ENCODE assay signal across 28 mouse cellular contexts in the genomic region with DNA sequence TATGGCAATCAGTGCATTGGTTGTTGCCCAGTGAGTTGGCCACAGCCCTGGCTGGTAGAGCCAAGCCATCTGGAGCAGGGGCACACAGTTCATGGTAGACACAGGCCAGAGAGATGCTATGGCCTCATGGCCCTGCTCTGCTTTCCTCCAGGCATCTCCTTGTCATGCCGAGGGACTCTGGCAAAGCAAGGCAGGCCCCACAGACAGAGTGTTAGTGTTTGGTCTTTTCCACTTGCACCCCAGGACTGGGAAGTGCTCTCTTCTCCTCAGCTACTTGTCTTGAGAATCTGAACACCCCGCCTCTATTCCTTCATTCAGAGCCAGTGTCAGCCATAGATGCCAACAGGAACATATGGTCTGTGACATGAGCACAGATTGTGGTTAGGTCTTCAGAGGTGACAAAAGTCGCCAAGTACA.
A peak's percentile ranks its signal among the peaks of the same experiment; 100 is the strongest.
DNase-seq lines count a peak whose midpoint lies in the region; ATAC-seq and TF ChIP-seq lines count a peak whose summit lies in the region.
"Had no signal": no experiment of that assay in that cellular context is flagged by ENCODE, and none has a peak within 500 bp of the region (broad histone marks: within the 10 kb centered on the region; RNA-seq: fewer than 3 reads in every experiment).

No protein-coding gene starts in this region.

- no peaks in the 10 kb centered on the region for H3K36me3 ChIP-seq in heart, embryonic 10.5 days
- no peaks in the 10 kb centered on the region for H3K36me3 ChIP-seq in midbrain, embryonic 15.5 days (replicated peaks)
- H3K36me3 ChIP-seq: embryonic facial prominence, embryonic 10.5 days; embryonic facial prominence, embryonic 15.5 days; G1E; heart, embryonic 13.5 days; hindbrain, embryonic 13.5 days; limb, embryonic 12.5 days; liver, embryonic 15.5 days; neural tube, embryonic 15.5 days had no signal

- H3K27me3 ChIP-seq in heart, embryonic 10.5 days (ENCODE audit: insufficient read depth, poor library complexity, severe bottlenecking), result no peaks in the 10 kb centered on the region
- H3K27me3 ChIP-seq in midbrain, embryonic 15.5 days (replicated peaks), result no peaks in the 10 kb centered on the region
- H3K27me3 ChIP-seq: embryonic facial prominence, embryonic 15.5 days; heart, embryonic 13.5 days; hindbrain, embryonic 13.5 days; liver, embryonic 15.5 days; neural tube, embryonic 15.5 days had no signal

- DNase-seq in heart, embryonic 10.5 days (ENCODE audit: low spot score), result peak; percentile 42
- no peak for DNase-seq in heart, postnatal 14 days
- DNase-seq in cerebellum, adult 8-10 months, result peak; percentile 80
- DNase-seq in cerebellum, postnatal 25 days, result peak; percentile 86 to 90
- DNase-seq in gastrocnemius, adult 2 months, result no peak
- DNase-seq: adrenal gland, adult 8-10 months; gastrocnemius, postnatal 25 days; heart, adult 18-20 months; kidney, adult 11 months; kidney, postnatal 14 days; layer of hippocampus, adult 9-11 months; lung, embryonic 14.5 days; lung, postnatal 14 days; midbrain, embryonic 14.5 days; spleen, adult 18-20 months; thymus, adult 2 months; thymus, postnatal 36 days had no signal

- 86% methylated on average over 3 of the region's 3 CpGs for WGBS in heart, embryonic 10.5 days
- 89% methylated on average over 3 of the region's 3 CpGs for WGBS in midbrain, embryonic 15.5 days

- H3K4me3 ChIP-seq in heart, embryonic 10.5 days, result no peak overlapping the region
- H3K4me3 ChIP-seq in gastrocnemius, adult 2 months, result no peak overlapping the region
- no peak overlapping the region for H3K4me3 ChIP-seq in midbrain, embryonic 15.5 days
- H3K4me3 ChIP-seq: embryonic facial prominence, embryonic 10.5 days; embryonic facial prominence, embryonic 15.5 days; heart, embryonic 13.5 days; hindbrain, embryonic 13.5 days; limb, embryonic 12.5 days; liver, embryonic 15.5 days; neural tube, embryonic 15.5 days had no signal

- intact Hi-C loops in heart, postnatal 14 days (cut with DNase I), result loop anchor here (5.0 kb wide), 1 partner anchor 61 kb away; no protein-coding TSS in a partner anchor
- intact Hi-C loops in gastrocnemius, adult 2 months (cut with DNase I), result no loop called here

- peaks cover 22% of the 10 kb centered on the region; the same call in 1 of the 2 replicates for H3K4me1 ChIP-seq in heart, embryonic 10.5 days
- H3K4me1 ChIP-seq in midbrain, embryonic 15.5 days, result peaks cover 22% of the 10 kb centered on the region
- H3K4me1 ChIP-seq: liver, embryonic 15.5 days had no signal

- TF ChIP-seq CTCF in gastrocnemius, adult 2 months (IDR thresholded peaks at IDR 0.05), result no peak

- H3K9ac ChIP-seq in midbrain, embryonic 15.5 days, result no peak overlapping the region
- H3K9ac ChIP-seq: embryonic facial prominence, embryonic 15.5 days; heart, embryonic 13.5 days; hindbrain, embryonic 13.5 days; limb, embryonic 12.5 days; liver, embryonic 15.5 days; lung, embryonic 14.5 days; neural tube, embryonic 15.5 days had no signal

- H3K9me3 ChIP-seq in heart, embryonic 10.5 days, result no peaks in the 10 kb centered on the region
- no peaks in the 10 kb centered on the region for H3K9me3 ChIP-seq in midbrain, embryonic 15.5 days
- H3K9me3 ChIP-seq: embryonic facial prominence, embryonic 10.5 days; embryonic facial prominence, embryonic 15.5 days; G1E; heart, embryonic 13.5 days; hindbrain, embryonic 13.5 days; limb, embryonic 12.5 days; liver, embryonic 15.5 days; neural tube, embryonic 15.5 days had no signal

- peak; percentile 87 for ATAC-seq in cerebellum, adult (ENCODE audit: insufficient number of reproducible peaks, low FRiP score, low TSS enrichment)
- ATAC-seq in midbrain, embryonic 15.5 days (replicated peaks), result no peak
- ATAC-seq: forebrain, embryonic 14.5 days had no signal

- no peak overlapping the region for H3K27ac ChIP-seq in heart, embryonic 10.5 days
- no peak overlapping the region for H3K27ac ChIP-seq in gastrocnemius, adult 2 months
- H3K27ac ChIP-seq in midbrain, embryonic 15.5 days, result no peak overlapping the region
- H3K27ac ChIP-seq: embryonic facial prominence, embryonic 10.5 days; embryonic facial prominence, embryonic 15.5 days; heart, embryonic 13.5 days; hindbrain, embryonic 13.5 days; limb, embryonic 12.5 days; liver, embryonic 15.5 days; neural tube, embryonic 15.5 days had no signal

- H3K4me2 ChIP-seq in midbrain, embryonic 15.5 days, result no peak overlapping the region
- H3K4me2 ChIP-seq: embryonic facial prominence, embryonic 15.5 days; heart, embryonic 13.5 days; hindbrain, embryonic 13.5 days; limb, embryonic 12.5 days; liver, embryonic 15.5 days; lung, embryonic 14.5 days; neural tube, embryonic 15.5 days had no signal

Comparison
In these comparisons a context has a peak if more than half of its experiments do, and no peak if none do; other contexts are left out.
1. DNase-seq: peak in heart, embryonic 10.5 days (single experiment), cerebellum, adult 8-10 months (single experiment) and cerebellum, postnatal 25 days (2 of 2); none in heart, postnatal 14 days (0 of 2) and gastrocnemius, adult 2 months (single experiment).